In genomic region chr4:46342711-46343286, GRCm38 (mm10) we compare ENCODE assay signal across 10 mouse cellular contexts. TPM values are rescaled to one million over a fixed set of nuclear protein-coding genes. Genes with fewer than 3 reads are reported as not detected.
A peak's percentile ranks its signal among the peaks of the same experiment; 100 is the strongest.
DNase-seq lines count a peak whose midpoint lies in the region; ATAC-seq and TF ChIP-seq lines count a peak whose summit lies in the region.
"Had no signal": no experiment of that assay in that cellular context is flagged by ENCODE, and none has a peak within 500 bp of the region (broad histone marks: within the 10 kb centered on the region; RNA-seq: fewer than 3 reads in every experiment).

No protein-coding gene starts in this region.

- peak overlapping the region; percentile 9; the same call in 1 of the 2 replicates for H3K4me3 ChIP-seq in kidney, embryonic 14.5 days (ENCODE audit: low read length)
- H3K4me3 ChIP-seq in kidney, adult 2 months (ENCODE audit: insufficient read depth, low read depth, low read length): no peak overlapping the region
- peak overlapping the region; percentile 44 for H3K4me3 ChIP-seq in embryonic facial prominence, embryonic 13.5 days
- H3K4me3 ChIP-seq in midbrain, embryonic 14.5 days (replicated peaks; ENCODE audit: low read depth, low read length): no peak overlapping the region

- TF ChIP-seq CTCF in kidney, adult 2 months (conservative IDR thresholded peaks at IDR 0.05; ENCODE audit: insufficient read depth, insufficient read length, low read depth, low read length): no peak

- H3K4me1 ChIP-seq in kidney, embryonic 14.5 days (ENCODE audit: control insufficient read depth, insufficient read depth, low read length): peaks cover 7% of the 10 kb centered on the region; the same call in 1 of the 2 replicates
- H3K4me1 ChIP-seq in kidney, adult 2 months (ENCODE audit: control insufficient read depth, insufficient read depth, low read length): no peaks in the 10 kb centered on the region
- H3K4me1 ChIP-seq in embryonic facial prominence, embryonic 13.5 days: peaks cover 30% of the 10 kb centered on the region
- H3K4me1 ChIP-seq in midbrain, embryonic 14.5 days (ENCODE audit: control insufficient read depth, insufficient read depth, low read length): no peaks in the 10 kb centered on the region

- H3K4me2 ChIP-seq in kidney, embryonic 14.5 days (replicated peaks; ENCODE audit: low read depth, low read length): peak overlapping the region; percentile 32; the same call in 1 of the 2 replicates
- peak overlapping the region; percentile 43 for H3K4me2 ChIP-seq in embryonic facial prominence, embryonic 13.5 days
- peak overlapping the region; percentile 15; the same call in 1 of the 2 replicates for H3K4me2 ChIP-seq in midbrain, embryonic 14.5 days (ENCODE audit: low read length)

- peaks cover 100% of the 10 kb centered on the region for H3K27me3 ChIP-seq in kidney, embryonic 14.5 days (ENCODE audit: control insufficient read depth, insufficient read depth, low read length)
- peaks cover 25% of the 10 kb centered on the region for H3K27me3 ChIP-seq in kidney, adult 2 months (replicated peaks; ENCODE audit: control insufficient read depth, insufficient read depth, low read length)
- H3K27me3 ChIP-seq in embryonic facial prominence, embryonic 13.5 days: peaks cover 99% of the 10 kb centered on the region
- peaks cover 97% of the 10 kb centered on the region for H3K27me3 ChIP-seq in midbrain, embryonic 14.5 days (ENCODE audit: control insufficient read depth, insufficient read depth, low read length)

- peak; percentile 48; the same call in 1 of the 2 replicates for ATAC-seq in kidney, embryonic 14.5 days (ENCODE audit: low FRiP score, low TSS enrichment)
- ATAC-seq in embryonic facial prominence, embryonic 13.5 days (ENCODE audit: insufficient number of reproducible peaks, insufficient read depth, low FRiP score, low TSS enrichment, low read depth): no peak
- ATAC-seq in midbrain, embryonic 14.5 days (ENCODE audit: low FRiP score, low TSS enrichment): no peak; the same call in 1 of the 2 replicates

- TF ChIP-seq POLR2A in kidney, adult 2 months (IDR thresholded peaks at IDR 0.05; ENCODE audit: low read depth, low read length): no peak

- no peaks in the 10 kb centered on the region for H3K9me3 ChIP-seq in kidney, embryonic 14.5 days (ENCODE audit: control insufficient read depth, low read length)
- no peaks in the 10 kb centered on the region for H3K9me3 ChIP-seq in embryonic facial prominence, embryonic 13.5 days
- no peaks in the 10 kb centered on the region for H3K9me3 ChIP-seq in midbrain, embryonic 14.5 days (ENCODE audit: control insufficient read depth, low read length)

- WGBS in kidney, embryonic 14.5 days: 1% methylated on average over 28 of the region's 28 CpGs
- 4% methylated on average over 25 of the region's 28 CpGs for WGBS in kidney, adult 2 months
- whole genome bisulfite sequencing in embryonic facial prominence, embryonic 13.5 days: 2% methylated on average over 16 of the region's 28 CpGs
- under 1% methylated on average over 28 of the region's 28 CpGs for WGBS in midbrain, embryonic 14.5 days

- H3K36me3 ChIP-seq in kidney, embryonic 14.5 days (ENCODE audit: control insufficient read depth, insufficient read depth, low read length): no peaks in the 10 kb centered on the region
- H3K36me3 ChIP-seq in kidney, adult 2 months (ENCODE audit: control insufficient read depth, insufficient read depth, low read length): no peaks in the 10 kb centered on the region
- H3K36me3 ChIP-seq in embryonic facial prominence, embryonic 13.5 days: no peaks in the 10 kb centered on the region
- no peaks in the 10 kb centered on the region for H3K36me3 ChIP-seq in midbrain, embryonic 14.5 days (ENCODE audit: control insufficient read depth, insufficient read depth, low read length)

- no peak overlapping the region for H3K27ac ChIP-seq in kidney, embryonic 14.5 days (ENCODE audit: low read depth, low read length)
- no peak overlapping the region for H3K27ac ChIP-seq in kidney, adult 2 months (ENCODE audit: insufficient read depth, low read depth, low read length)
- no peak overlapping the region for H3K27ac ChIP-seq in embryonic facial prominence, embryonic 13.5 days
- H3K27ac ChIP-seq in midbrain, embryonic 14.5 days (replicated peaks; ENCODE audit: low read depth, low read length): no peak overlapping the region

- DNase-seq in kidney, adult 2 months: no peak
- DNase-seq in brain, adult 2 months (ENCODE audit: low read depth, low spot score): peak; percentile 26
- peak; percentile 46 for DNase-seq in midbrain, embryonic 14.5 days
- DNase-seq in cerebellum, postnatal 36 days: no peak
- DNase-seq in urinary bladder, postnatal 4 days (ENCODE audit: low spot score in 2 of 2): no peak
- DNase-seq: kidney, postnatal 25 days; right cerebral cortex, postnatal 25 days had no signal

- H3K9ac ChIP-seq in kidney, embryonic 14.5 days (ENCODE audit: low read depth, low read length): no peak overlapping the region
- no peak overlapping the region for H3K9ac ChIP-seq in embryonic facial prominence, embryonic 13.5 days
- no peak overlapping the region for H3K9ac ChIP-seq in midbrain, embryonic 14.5 days (replicated peaks; ENCODE audit: low read length)

RNA-seq across cellular contexts. Expression of gene Foxe1, which starts 0.6 kb away (rescaled TPM):
- not detected in 2 replicates for polyA plus RNA-seq in kidney, embryonic 14.5 days (2014; fragmentation: Nextera tagmentation; extraction: Ambion mirVana)
- not detected in 2 replicates for polyA plus RNA-seq in kidney, adult 2 months (2012; rRNA removed)
- 0.81 and 0.91 TPM in 2 replicates for polyA plus RNA-seq in embryonic facial prominence, embryonic 13.5 days (2015; fragmentation: Nextera tagmentation; extraction: Ambion mirVana)
- polyA plus RNA-seq in midbrain, embryonic 14.5 days (2014; fragmentation: Nextera tagmentation; extraction: Ambion mirVana): not detected in 2 replicates
- polyA plus RNA-seq: liver, embryonic 16.5 days had no signal

RNA-seq across cellular contexts. Expression of gene Trmo, which starts 46.4 kb away (rescaled TPM):
- 10.8 and 13.2 TPM in 2 replicates for polyA plus RNA-seq in kidney, embryonic 14.5 days (2014; fragmentation: Nextera tagmentation; extraction: Ambion mirVana)
- 6.1 and 7.0 TPM in 2 replicates for polyA plus RNA-seq in kidney, adult 2 months (2012; rRNA removed)
- 8.3 and 9.3 TPM in 2 replicates for polyA plus RNA-seq in embryonic facial prominence, embryonic 13.5 days (2015; fragmentation: Nextera tagmentation; extraction: Ambion mirVana)
- 8.6 and 10.1 TPM in 2 replicates for polyA plus RNA-seq in midbrain, embryonic 14.5 days (2014; fragmentation: Nextera tagmentation; extraction: Ambion mirVana)

Comparison
In these comparisons a context has a peak if more than half of its experiments do, and no peak if none do; other contexts are left out.
1. H3K4me3 ChIP-seq: peak in kidney, embryonic 14.5 days (single experiment) and embryonic facial prominence, embryonic 13.5 days (single experiment); none in kidney, adult 2 months (single experiment) and midbrain, embryonic 14.5 days (single experiment).
2. DNase-seq: peak in brain, adult 2 months (single experiment) and midbrain, embryonic 14.5 days (single experiment); none in kidney, adult 2 months (single experiment), cerebellum, postnatal 36 days (0 of 2) and urinary bladder, postnatal 4 days (0 of 2).
3. Peak in every context shown above with its lines, with median percentiles within 50 percentile points of each other: H3K4me2 ChIP-seq.